Mouse (Mus musculus) heart, adult 8-10 months (tissue): ENCODE results near the gene Mpdz. TPM values are rescaled to one million over a fixed set of nuclear protein-coding genes. Genes with fewer than 3 reads are reported as not detected.

Experiments used
- DNase-seq: peaks from one replicate; pipeline ENCODE4 v3.0.0; 2022; ENCODE audit warnings: low spot score
- total RNA-seq, 4 experiments: library from RNA; stranded (reverse); gene quantifications; 2 replicates each; pipeline ENCODE4 v1.2.4; 2022

Mpdz gene
- total RNA-seq, 4 experiments from 2014 or later: 56.8 to 78.0 (median 68.9) TPM

- DNase-seq: no peak
Observed at GRCm38 (mm10) chr4:81392869-81393268, 49.7 kb downstream of the Mpdz start.

- DNase-seq: no peak
Observed at GRCm38 (mm10) chr4:81389263-81389662, 53.4 kb downstream of the Mpdz start.

DNA sequence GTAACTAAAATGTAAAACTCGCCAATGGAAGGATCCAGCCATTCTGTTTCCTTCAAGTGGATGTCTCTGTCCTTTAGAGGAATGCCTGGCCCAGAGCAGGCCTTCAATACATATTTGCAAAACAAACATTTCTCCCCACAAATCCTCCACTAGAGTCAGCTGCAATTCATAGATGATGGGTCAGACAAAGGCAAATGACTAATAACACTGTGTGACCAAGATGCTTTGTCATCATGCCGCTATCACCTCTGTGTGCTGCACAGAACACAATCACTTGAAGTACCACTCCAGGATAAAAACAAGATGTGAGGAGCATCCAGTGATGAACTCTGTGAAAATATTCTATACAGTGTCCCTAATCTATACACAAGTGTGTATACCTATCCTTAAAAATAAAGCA, 55.0 kb downstream of the Mpdz start:
- no peak for DNase-seq

GRCm38 (mm10) chr4:81372355-81372754, 70.3 kb downstream of the Mpdz start:
- peak; percentile 19 for DNase-seq

- DNase-seq: no peak
Observed at GRCm38 (mm10) chr4:81351368-81351767, 91.2 kb downstream of the Mpdz start.

GRCm38 (mm10) chr4:81348646-81349045, 94.0 kb downstream of the Mpdz start:
- no peak for DNase-seq

DNA sequence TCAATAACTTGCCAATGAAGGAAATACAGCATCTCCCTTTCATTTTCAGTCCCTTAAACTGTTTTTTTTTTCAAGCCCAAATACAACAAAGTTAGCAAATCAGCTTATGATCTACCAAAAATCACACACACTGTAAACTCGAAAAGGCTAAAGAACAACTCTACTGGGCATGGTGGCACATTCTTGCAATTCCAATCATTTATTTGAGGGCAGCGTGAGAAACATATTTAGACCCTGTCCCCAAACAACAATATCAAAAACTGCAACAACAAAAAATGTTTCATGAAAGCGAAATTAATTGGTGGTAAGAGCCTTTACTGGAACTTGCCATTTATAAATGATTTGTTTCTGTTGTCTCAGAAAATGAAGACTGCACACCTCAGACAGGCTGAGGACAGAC, 97.5 kb downstream of the Mpdz start:
- no peak for DNase-seq

DNA sequence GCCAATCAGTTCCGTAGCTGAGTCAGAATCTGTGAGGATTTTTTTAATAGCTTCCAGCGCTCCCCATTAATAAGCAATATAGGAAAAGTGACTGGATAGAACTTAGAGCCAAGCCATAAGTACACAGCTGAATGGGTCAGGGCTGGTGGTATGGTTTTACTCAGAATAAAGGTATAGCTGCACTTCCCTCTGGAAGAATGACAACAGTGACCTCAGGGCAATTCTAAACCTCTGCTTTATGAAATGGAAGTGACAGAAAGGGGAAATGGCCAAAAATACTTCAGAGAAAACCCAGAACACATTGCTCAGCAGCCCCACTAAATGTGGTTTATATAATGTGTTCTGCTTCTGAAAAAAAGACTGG, 109.0 kb downstream of the Mpdz start:
- no peak for DNase-seq

- DNase-seq: peak; percentile 11
Observed at GRCm38 (mm10) chr4:81332901-81333627, 109.6 kb downstream of the Mpdz start.

GRCm38 (mm10) chr4:81332439-81332841, 110.2 kb downstream of the Mpdz start:
- DNase-seq: no peak

DNA sequence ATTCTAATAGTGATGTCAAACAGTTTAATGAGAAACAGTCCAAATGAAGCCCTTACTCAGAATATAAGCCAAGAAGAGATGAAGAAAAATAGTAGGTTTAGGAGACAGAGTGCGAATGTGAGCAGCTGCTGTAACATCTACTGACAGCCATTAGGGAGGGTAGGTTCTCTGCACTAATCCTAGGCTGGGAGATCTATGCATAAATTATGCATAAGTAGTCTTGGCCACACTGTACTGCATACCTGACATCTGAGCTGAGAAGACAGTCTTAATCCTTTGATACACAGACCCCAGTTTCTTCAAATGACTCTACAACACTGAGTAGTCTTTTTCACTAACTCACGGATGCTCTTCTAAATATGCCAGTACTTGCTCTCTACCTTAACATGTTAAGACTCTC, 114.9 kb downstream of the Mpdz start:
- DNase-seq: no peak

- DNase-seq: no peak
Observed at GRCm38 (mm10) chr4:81323853-81324252, 118.8 kb downstream of the Mpdz start.

GRCm38 (mm10) chr4:81322232-81322631, 120.4 kb downstream of the Mpdz start:
- DNase-seq: no peak

DNA sequence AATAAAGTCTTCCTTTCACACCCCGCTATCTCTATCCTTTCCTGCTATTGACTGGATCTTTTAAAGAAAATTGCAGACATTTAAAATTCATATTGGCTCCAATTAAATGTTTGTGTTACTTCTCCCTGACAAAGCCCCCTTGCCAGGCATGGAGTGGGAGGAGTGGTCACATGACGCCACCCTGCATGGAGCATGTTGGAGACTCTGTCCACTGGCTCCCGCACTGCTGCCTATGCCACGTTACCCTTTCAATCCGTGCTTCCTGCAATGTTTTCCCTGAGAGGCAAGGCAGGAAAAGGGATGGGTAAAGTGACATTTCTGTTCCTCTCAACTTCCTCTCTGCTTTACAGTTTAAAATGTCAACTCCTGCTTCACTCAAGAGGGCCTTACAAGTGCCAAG, 128.0 kb downstream of the Mpdz start:
- no peak for DNase-seq

GRCm38 (mm10) chr4:81313246-81313645, 129.4 kb downstream of the Mpdz start:
- no peak for DNase-seq

GRCm38 (mm10) chr4:81310168-81310474, 132.5 kb downstream of the Mpdz start:
- peak; percentile 14 for DNase-seq

DNA sequence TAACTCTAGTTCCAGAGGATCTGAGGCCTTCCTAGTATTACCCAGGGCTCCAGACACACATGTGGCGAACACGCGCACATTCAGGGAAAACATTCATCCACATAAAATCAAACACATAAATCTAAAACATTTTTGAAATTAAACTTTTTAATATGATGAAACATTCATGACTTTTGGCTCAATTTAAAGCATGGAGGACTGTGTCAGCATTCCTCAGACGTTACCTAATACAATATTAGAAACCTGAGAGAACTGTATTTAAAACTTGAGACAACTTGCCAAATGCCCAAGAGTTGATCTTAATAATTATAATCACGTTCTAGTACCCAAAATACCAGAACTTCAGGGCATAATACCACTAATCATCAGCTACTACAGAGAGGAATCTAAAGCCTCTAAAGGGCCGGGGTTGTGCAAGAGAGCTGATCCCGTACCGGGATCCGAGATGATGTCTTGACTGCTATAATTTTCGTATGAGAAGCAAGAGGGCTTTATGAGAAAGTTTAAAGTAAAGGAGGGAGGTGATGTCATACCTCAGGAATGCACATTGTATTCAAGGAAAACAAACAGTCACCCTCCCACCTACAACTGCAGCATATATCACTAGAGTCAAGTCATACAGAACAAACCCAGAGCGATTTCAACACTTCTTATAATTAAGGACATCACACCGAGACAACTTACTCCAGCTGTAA, 133.0 kb downstream of the Mpdz start:
- no peak for DNase-seq

GRCm38 (mm10) chr4:81307596-81308265, 134.9 kb downstream of the Mpdz start:
- DNase-seq: no peak

- no peak for DNase-seq
Observed at GRCm38 (mm10) chr4:81302056-81302455, 140.6 kb downstream of the Mpdz start.

DNA sequence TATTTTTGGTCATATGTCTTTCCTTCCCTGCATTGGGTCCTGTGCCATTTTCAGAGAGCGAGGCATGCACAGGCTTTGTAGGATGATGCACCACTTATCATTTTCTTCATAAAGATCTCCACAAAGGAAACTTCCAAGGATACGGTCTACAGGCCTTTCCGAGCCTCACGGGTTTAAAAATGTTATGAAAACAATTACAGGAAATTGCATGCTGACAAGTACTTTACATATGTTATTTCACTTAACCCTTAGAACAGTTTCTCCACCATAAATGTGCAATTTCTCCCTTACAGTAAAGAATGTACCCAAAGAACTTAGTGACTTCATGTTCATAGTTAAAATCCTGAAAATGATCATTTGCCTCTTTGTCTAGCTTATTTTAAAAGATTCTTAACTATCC, 144.2 kb downstream of the Mpdz start:
- no peak for DNase-seq

- no peak for DNase-seq
Observed at GRCm38 (mm10) chr4:81293309-81293708, 149.3 kb downstream of the Mpdz start.

- DNase-seq: no peak
Observed at GRCm38 (mm10) chr4:81285564-81285963, 157.1 kb downstream of the Mpdz start.

- no peak for DNase-seq
Observed at GRCm38 (mm10) chr4:81283611-81284010, 159.0 kb downstream of the Mpdz start.
